Mouse (Mus musculus) splenic B cell, adult 2 months (primary cell): Measurements from ENCODE around the gene Clec2g.
A peak's percentile ranks its signal among the peaks of the same experiment; 100 is the strongest.
"Not testable (repeated sequence)": the region's sequence is repeated elsewhere in the genome, so short reads cannot be mapped to it uniquely, and the experiment has no call there.

ENCODE experiments used
- DNase-seq: peaks from one replicate; pipeline ENCODE4 v3.0.0-alpha.2; 2011; ENCODE audit warnings: low read depth, low spot score
- H3K27me3 ChIP-seq: 2 replicates; pipeline ENCODE4 v1.6.1; 2012; ENCODE audit warnings: mild to moderate bottlenecking, low read length, moderate library complexity, mixed read lengths; ENCODE audit not compliant: control insufficient read depth, poor library complexity, insufficient read depth, severe bottlenecking
- H3K36me3 ChIP-seq: 2 replicates; pipeline ENCODE4 v1.6.1; 2012; ENCODE audit warnings: mild to moderate bottlenecking, low read length, moderate library complexity, mixed read lengths; ENCODE audit not compliant: control insufficient read depth, poor library complexity, insufficient read depth, severe bottlenecking

Clec2g gene

GRCm38 (mm10) chr6:128993221-128993620, 59.0 kb downstream of the Clec2g start:
- DNase-seq: no peak
- Histone ChIP-seq H3K27me3 (no peaks in the 10 kb centered on the region), H3K36me3 (no peaks in the 10 kb centered on the region)

GRCm38 (mm10) chr6:128994336-128994735, 60.2 kb downstream of the Clec2g start:
- no peak for DNase-seq

DNA sequence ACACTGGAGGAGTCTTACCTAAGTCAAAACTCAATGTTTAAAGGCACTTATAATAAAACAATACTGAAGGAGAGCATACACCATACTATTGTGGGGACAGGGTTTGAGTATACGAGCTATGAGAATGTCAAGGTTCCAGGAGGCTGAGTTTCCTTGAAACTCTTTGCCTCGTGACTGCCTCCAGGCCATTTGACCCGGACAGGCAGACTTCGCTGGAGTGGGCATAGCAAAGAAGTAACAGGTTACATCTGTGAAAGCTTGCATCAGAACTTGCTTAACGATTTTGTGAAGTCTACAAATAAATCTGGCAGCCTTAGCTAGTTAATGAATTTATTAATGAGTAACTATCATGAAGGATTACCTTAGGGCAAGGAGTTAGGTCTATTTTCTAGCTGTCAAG, 60.6 kb downstream of the Clec2g start:
- DNase-seq: no peak
- H3K27me3 ChIP-seq: no peaks in the 10 kb centered on the region
- no peaks in the 10 kb centered on the region for H3K36me3 ChIP-seq

More at GRCm38 (mm10) chr6:128994336-128994735, 60.2 kb downstream of the Clec2g start:
- no peaks in the 10 kb centered on the region for H3K27me3 ChIP-seq
- no peaks in the 10 kb centered on the region for H3K36me3 ChIP-seq

- peak; percentile 21 for DNase-seq
- H3K27me3 ChIP-seq: no peaks in the 10 kb centered on the region
- no peaks in the 10 kb centered on the region for H3K36me3 ChIP-seq
These were observed 61.3 kb downstream of the Clec2g start for GRCm38 (mm10) chr6:128995250-128996053.

- H3K27me3 ChIP-seq: no peaks in the 10 kb centered on the region
- H3K36me3 ChIP-seq: no peaks in the 10 kb centered on the region
- no peak for DNase-seq
These were observed 62.0 kb downstream of the Clec2g start for GRCm38 (mm10) chr6:128996054-128996767.

DNA sequence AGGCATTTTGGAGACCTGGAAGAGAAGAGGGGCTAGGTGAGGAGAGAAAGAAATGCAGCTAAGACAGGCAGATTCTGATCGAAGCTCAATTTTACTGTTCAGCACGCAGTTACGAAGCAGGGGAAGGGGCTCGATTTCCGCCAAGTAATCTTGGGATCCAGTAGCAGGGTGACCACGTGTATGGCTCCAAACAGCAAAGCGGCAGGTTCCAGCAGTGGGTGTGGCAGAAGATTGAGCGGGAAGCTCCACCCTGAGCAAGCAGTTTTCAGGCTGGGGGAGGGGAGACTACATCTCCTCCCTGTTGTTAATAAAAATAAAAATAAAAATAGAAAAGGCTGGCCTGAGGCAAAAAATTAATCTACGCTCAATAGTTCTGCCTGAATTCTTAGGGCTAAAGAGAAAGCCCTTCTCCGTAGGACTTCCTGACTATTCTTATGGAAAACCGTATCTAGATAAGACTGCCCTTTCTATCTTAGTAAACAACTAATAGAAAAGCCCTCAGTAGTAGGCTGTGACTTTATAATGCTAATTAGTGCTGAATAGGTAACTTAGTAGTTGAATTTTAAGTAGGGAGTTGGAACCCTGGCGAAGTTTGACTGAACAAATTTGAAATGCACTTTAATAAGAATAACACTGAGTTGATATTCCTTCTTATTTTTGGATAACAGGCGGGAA, 62.7 kb downstream of the Clec2g start:
- Histone ChIP-seq H3K27me3 (no peaks in the 10 kb centered on the region), H3K36me3 (no peaks in the 10 kb centered on the region)
- no peak for DNase-seq

DNA sequence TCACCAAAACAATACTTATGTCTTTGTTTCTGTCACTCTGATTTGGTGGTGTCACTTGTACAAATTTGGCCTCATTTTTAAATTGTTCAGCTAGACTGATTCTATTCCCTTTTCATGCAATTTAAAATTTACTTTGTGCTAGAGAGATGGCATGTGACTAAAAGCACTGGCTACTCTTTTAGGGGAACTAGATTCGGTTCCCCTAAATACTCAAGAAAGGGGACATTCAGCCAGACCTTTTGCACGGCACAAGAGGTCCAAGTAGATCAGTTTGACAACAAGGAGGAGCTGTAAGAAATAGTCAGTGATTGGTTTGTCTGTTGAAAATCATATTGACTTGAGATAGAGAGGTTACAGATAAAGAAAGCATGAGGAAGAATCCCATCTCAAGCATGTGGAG, 67.2 kb downstream of the Clec2g start:
- Histone ChIP-seq H3K36me3 (no peaks in the 10 kb centered on the region), H3K27me3 (no peaks in the 10 kb centered on the region)
- no peak for DNase-seq

DNA sequence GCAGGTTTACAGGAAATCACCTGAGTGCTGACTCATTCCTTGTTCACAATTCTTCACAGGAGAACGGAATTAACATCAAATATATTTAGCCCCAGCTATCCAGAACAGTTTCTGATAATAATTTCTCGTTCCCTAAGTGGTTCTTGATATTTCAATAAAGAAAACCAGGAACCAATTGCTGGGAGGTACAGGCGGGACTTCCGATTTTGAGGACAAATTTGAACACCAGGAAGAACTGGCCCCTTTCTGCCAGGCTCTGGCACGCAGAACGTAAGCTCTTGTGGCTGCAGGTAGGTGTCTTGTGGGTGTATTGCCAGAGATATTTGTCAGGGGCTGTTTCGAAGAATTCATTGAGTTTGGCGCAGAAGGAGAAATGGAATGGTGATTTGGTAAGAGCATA, 74.4 kb downstream of the Clec2g start:
- H3K36me3 ChIP-seq: peaks cover 2% of the 10 kb centered on the region; the same call in 1 of the 2 replicates
- no peaks in the 10 kb centered on the region for H3K27me3 ChIP-seq
- no peak for DNase-seq

DNA sequence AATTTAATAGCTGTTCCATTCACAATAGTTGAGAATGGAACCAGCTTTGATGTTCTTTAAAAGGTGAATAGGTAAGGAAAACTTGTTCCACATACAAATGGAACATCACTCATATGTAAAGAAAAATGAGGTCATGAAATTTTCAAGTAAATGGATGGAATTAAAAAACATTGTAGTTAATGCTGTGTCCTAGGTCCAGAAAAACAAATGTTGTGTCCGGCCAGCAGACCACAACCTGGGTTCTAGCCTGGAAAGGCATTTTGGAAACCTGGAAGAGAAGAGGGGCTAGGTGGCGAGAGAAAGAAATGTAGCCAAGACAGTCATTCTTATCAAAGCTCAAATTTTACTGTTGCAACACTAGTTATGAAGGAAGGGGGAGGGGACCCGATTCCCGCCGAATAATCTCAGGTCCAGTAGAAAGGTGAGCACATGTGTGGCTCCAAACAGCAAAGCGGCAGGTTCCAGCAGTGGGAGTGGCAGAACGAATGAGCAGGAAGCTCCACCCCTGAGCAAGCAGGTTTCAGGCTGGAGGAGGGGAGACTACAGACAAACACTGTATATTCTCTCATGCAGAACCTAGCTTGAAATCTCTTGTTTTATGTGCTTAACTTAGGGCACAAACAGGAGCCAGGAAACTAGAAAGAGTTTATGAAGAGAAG, 75.8 kb downstream of the Clec2g start:
- not testable (repeated sequence) for H3K36me3 ChIP-seq, DNase-seq, H3K27me3 ChIP-seq

- no peak for DNase-seq
- Histone ChIP-seq H3K36me3 (peaks cover 2% of the 10 kb centered on the region; the same call in 1 of the 2 replicates), H3K27me3 (no peaks in the 10 kb centered on the region)
These were observed 76.3 kb downstream of the Clec2g start for GRCm38 (mm10) chr6:129010505-129010873.

DNA sequence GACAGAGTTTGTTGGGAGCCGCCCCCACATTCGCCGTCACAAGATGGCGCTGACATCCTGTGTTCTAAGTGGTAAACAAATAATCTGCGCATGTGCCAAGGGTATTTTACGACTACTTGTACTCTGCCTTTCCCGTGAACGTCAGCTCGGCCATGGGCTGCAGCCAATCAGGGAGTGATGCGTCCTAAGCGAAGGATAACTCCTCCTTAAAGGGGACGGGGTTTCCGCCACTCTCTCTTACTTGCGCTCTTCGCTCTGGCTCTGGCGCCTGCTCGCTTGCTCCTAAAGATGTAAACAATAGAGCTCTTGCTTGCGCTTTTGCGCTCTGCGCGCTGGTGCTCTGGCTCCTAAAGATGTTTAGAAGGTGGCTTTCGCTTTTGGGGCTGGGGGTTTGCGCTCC, 77.8 kb downstream of the Clec2g start:
- H3K27me3 ChIP-seq, DNase-seq, H3K36me3 ChIP-seq: not testable (repeated sequence)

- no peaks in the 10 kb centered on the region for H3K36me3 ChIP-seq
- no peak for DNase-seq
- no peaks in the 10 kb centered on the region for H3K27me3 ChIP-seq
These were observed 78.8 kb downstream of the Clec2g start for GRCm38 (mm10) chr6:129012966-129013365.

DNA sequence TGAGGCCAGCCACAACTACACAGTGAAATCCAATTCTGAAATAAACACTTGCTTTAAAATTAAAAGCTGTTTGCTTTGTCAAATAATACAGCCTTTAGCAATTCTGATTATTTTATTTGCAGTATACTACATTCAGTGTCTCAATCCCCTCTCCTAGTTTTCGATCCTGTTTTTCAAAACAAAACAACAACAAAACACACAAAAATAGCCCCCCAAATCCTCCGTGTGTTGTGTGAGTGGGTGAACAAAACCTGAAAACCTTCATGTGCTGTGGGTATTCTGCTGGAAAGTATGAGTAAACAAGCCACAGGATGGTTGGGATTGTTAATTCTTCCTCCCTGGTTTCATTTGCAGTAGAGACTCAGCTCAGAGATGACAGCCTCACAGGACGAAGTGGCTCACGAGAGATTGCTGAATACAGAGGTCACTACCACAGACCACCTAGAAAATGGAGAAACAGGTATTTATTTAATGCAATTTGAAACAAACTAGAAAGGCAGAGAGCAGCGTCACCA, 79.6 kb downstream of the Clec2g start:
- DNase-seq: no peak
- H3K27me3 ChIP-seq: no peaks in the 10 kb centered on the region
- no peaks in the 10 kb centered on the region for H3K36me3 ChIP-seq

GRCm38 (mm10) chr6:129014399-129014798, 80.2 kb downstream of the Clec2g start:
- Histone ChIP-seq H3K27me3 (no peaks in the 10 kb centered on the region), H3K36me3 (no peaks in the 10 kb centered on the region)
- peak; percentile 53 for DNase-seq
